Mouse (Mus musculus) limb, embryonic 10.5 days (tissue): ENCODE measurements around the gene 1700057G04Rik. TPM values are rescaled to one million over a fixed set of nuclear protein-coding genes. Genes with fewer than 3 reads are reported as not detected.

Experiments
- DNase-seq: peaks from one replicate; pipeline ENCODE4 v3.0.0-alpha.2; 2017; ENCODE audit warnings: low spot score
- H3K27ac ChIP-seq: fragments of 300-500 bp; sonication (generic); 2 replicates; pipeline ENCODE4 v1.5.1; 2016; ENCODE audit warnings: mild to moderate bottlenecking
- H3K27me3 ChIP-seq: fragments of 300-500 bp; sonication (generic); 2 replicates; pipeline ENCODE4 v1.6.1; 2016; ENCODE audit warnings: low read depth, mild to moderate bottlenecking; ENCODE audit not compliant: poor library complexity, severe bottlenecking
- H3K36me3 ChIP-seq: fragments of 300-500 bp; sonication (generic); 2 replicates; pipeline ENCODE4 v1.6.1; 2016; ENCODE audit warnings: mild to moderate bottlenecking, moderate library complexity
- H3K4me1 ChIP-seq: fragments of 300-500 bp; sonication (generic); 2 replicates; pipeline ENCODE4 v1.6.1; 2016
- H3K4me3 ChIP-seq: fragments of 300-500 bp; sonication (generic); 2 replicates; pipeline ENCODE4 v1.5.1; 2016; ENCODE audit warnings: mild to moderate bottlenecking, moderate library complexity
- H3K9me3 ChIP-seq: fragments of 300-500 bp; sonication (generic); replicated peaks from 2 replicates; pipeline ENCODE4 v1.6.1; 2016; ENCODE audit warnings: mild to moderate bottlenecking
- WGBS: fragments of 180-500 bp; shearing (Covaris S2); methylation state at CpG from one replicate; pipeline ENCODE4 v1.1.7; 2016; 5-methylcytosine and 5-hydroxymethylcytosine counted together
- polyA plus RNA-seq: library from polyadenylated mRNA; unstranded; fragments of >200 nt; fragmentation: Nextera tagmentation; extraction: Ambion mirVana; gene quantifications from 2 replicates; pipeline ENCODE4 v1.2.1, GENCODE M21; 2016

The 1700057G04Rik gene
- polyA plus RNA-seq: not detected in 2 replicates

- H3K27ac ChIP-seq: no peak within 1 kb of the TSS
- H3K4me1 ChIP-seq: no peaks in the 10 kb centered on the region
- 100% methylated on average over 1 of the region's 1 CpGs for WGBS
Measured at GRCm38 (mm10) chr9:92309077-92309476, at the start of gene 1700057G04Rik. TSS of gene 1700057G04Rik (plus strand) at chr9:92309377.

GRCm38 (mm10) chr9:92260481-92261159 is 48.6 kb upstream of the 1700057G04Rik start:
- no peak overlapping the region for H3K27ac ChIP-seq
- H3K27me3 ChIP-seq: no peaks in the 10 kb centered on the region
- H3K4me1 ChIP-seq: no peaks in the 10 kb centered on the region
- no peak overlapping the region for H3K4me3 ChIP-seq
- no peak for DNase-seq
- 88% methylated on average over 7 of the region's 7 CpGs for WGBS
- no peaks in the 10 kb centered on the region for H3K9me3 ChIP-seq
- peaks cover 41% of the 10 kb centered on the region for H3K36me3 ChIP-seq

More at GRCm38 (mm10) chr9:92309077-92309476, at the start of gene 1700057G04Rik:
- Histone ChIP-seq H3K4me3 (no peak within 1 kb of the TSS), H3K9me3 (no peaks in the 10 kb centered on the region), H3K27me3 (no peaks in the 10 kb centered on the region), H3K36me3 (no peaks in the 10 kb centered on the region)
- DNase-seq: no peak

GRCm38 (mm10) chr9:92265719-92266118 is 43.5 kb upstream of the 1700057G04Rik start:
- H3K36me3 ChIP-seq: peaks cover 71% of the 10 kb centered on the region
- no peak for DNase-seq
- no peaks in the 10 kb centered on the region for H3K9me3 ChIP-seq
- no peak overlapping the region for H3K4me3 ChIP-seq
- no peaks in the 10 kb centered on the region for H3K4me1 ChIP-seq
- 91% methylated on average over 4 of the region's 4 CpGs for WGBS
- no peaks in the 10 kb centered on the region for H3K27me3 ChIP-seq
- no peak overlapping the region for H3K27ac ChIP-seq

- no peaks in the 10 kb centered on the region for H3K4me1 ChIP-seq
- no peak overlapping the region for H3K27ac ChIP-seq
- H3K36me3 ChIP-seq: peaks cover 69% of the 10 kb centered on the region
- H3K4me3 ChIP-seq: no peak overlapping the region
- DNase-seq: no peak
- H3K27me3 ChIP-seq: no peaks in the 10 kb centered on the region
- 83% methylated on average over 8 of the region's 8 CpGs for WGBS
- H3K9me3 ChIP-seq: no peaks in the 10 kb centered on the region
Measured at GRCm38 (mm10) chr9:92266558-92267171, 42.5 kb upstream of the 1700057G04Rik start.

DNA sequence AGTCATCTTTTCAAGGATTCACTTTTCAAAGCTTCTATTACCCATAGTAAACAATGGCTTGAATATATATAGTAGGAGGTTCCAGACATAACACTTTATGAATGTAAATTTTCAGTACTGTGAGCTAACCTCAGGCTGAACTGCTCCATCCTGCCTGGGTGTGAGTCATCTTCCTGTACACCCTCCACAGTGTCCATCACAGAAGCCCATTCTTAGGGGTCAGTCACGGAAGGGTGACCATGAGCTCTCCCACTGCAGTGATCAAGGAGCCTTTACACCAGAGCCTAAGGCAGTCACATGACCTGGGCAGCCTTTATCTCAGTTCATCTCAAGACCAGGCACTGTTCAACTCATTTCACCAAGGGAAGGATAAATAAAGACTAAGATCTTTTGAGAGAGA is 41.4 kb upstream of the 1700057G04Rik start:
- no peaks in the 10 kb centered on the region for H3K9me3 ChIP-seq
- H3K27me3 ChIP-seq: no peaks in the 10 kb centered on the region
- no peak for DNase-seq
- H3K27ac ChIP-seq: no peak overlapping the region
- no peak overlapping the region for H3K4me3 ChIP-seq
- H3K36me3 ChIP-seq: peaks cover 66% of the 10 kb centered on the region
- WGBS: 90% methylated on average over 1 of the region's 1 CpGs
- H3K4me1 ChIP-seq: no peaks in the 10 kb centered on the region

DNA sequence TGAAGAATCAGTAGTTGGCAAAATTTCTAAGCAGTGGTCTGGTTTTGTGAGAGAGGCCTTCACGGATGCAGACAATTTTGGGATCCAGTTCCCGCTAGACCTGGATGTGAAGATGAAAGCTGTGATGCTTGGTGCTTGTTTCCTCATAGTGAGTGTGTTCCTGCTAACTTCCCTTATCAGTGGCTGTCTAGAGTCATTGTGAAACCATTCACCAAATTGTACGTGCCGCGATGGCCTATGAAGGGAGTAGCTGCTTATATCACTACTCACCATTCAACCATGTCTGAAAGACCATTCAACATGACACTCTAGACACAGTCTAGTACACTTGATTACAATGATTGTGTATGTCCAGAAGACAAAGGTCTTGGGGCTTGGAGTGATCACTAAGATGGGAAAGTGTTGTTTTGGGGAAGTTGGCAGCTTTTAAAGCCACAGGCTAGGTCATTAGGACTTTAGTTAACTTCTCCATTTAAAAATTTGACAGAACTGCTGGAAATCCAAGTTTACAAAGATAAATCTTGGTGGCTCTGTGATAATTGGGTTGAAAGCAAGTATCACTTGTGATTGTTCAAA is 39.3 kb upstream of the 1700057G04Rik start:
- Histone ChIP-seq H3K27me3 (no peaks in the 10 kb centered on the region), H3K36me3 (peaks cover 70% of the 10 kb centered on the region), H3K4me1 (no peaks in the 10 kb centered on the region), H3K9me3 (no peaks in the 10 kb centered on the region), H3K27ac (no peak overlapping the region), H3K4me3 (no peak overlapping the region)
- 96% methylated on average over 5 of the region's 5 CpGs for WGBS
- DNase-seq: no peak

DNA sequence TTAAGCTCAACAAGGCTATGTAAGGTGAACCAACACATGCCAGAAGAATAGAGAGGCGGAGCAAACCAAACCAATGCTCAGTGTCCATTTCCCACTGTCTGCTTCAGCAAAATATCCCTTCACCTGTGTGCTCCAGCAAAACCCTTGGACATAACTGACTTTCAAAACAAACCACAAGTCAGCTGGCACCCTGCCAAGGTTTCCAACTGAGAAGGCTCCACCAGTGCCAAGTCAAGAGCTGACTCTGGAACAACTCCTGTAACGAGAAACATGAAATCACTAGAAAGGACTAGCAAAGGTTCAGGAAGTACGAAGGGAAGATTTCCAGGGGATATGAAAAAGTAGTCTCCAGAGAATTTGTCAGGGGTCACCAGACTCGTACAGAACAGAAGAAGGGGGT is 38.2 kb upstream of the 1700057G04Rik start:
- peaks cover 63% of the 10 kb centered on the region for H3K36me3 ChIP-seq
- WGBS: 75% methylated on average over 4 of the region's 4 CpGs
- no peaks in the 10 kb centered on the region for H3K9me3 ChIP-seq
- no peak overlapping the region for H3K27ac ChIP-seq
- no peak overlapping the region for H3K4me3 ChIP-seq
- H3K4me1 ChIP-seq: no peaks in the 10 kb centered on the region
- no peak for DNase-seq
- no peaks in the 10 kb centered on the region for H3K27me3 ChIP-seq

DNA sequence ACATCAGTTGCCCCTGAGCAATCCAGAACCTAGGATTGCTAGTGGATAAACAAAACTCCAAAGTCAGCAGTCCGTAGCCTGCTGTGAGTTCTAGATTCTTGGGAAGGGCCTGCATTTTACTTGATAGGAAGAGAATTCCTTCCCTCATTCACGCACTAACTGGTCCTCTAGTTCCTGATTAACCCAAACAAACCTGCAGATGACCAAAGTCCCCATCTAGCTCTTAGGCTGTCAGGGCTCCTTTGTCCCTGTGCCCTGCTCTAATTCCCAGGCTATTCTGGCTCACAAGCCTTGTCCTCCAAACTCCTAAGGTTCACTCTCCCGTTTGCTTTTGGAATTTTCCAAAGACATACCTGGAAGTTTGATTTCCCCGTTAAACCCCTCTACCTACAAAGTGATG is 36.5 kb upstream of the 1700057G04Rik start:
- H3K4me1 ChIP-seq: no peaks in the 10 kb centered on the region
- DNase-seq: no peak
- H3K27me3 ChIP-seq: no peaks in the 10 kb centered on the region
- no peak overlapping the region for H3K27ac ChIP-seq
- H3K9me3 ChIP-seq: no peaks in the 10 kb centered on the region
- 95% methylated on average over 4 of the region's 4 CpGs for WGBS
- H3K36me3 ChIP-seq: peaks cover 46% of the 10 kb centered on the region
- H3K4me3 ChIP-seq: no peak overlapping the region

DNA sequence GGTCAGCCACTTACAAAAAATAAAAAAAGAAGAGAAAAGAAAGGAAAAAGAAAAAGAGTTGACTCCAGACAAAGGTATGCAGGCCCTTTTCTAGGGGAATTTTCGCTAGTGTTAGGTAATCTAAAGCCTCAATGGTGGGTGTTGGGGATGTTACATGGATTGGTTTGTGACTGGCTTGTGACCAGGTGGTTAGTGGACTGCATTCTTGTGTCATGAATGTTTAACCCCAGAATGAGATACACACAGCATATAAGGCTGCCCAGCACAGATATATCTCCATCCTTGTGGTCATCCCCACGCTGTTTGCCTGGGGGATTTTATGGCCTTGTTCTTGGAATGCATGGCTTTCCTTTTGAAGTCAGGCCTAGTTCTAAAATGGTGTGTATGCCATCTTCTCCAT is 35.9 kb upstream of the 1700057G04Rik start:
- H3K27me3 ChIP-seq: no peaks in the 10 kb centered on the region
- H3K36me3 ChIP-seq: peaks cover 40% of the 10 kb centered on the region
- H3K9me3 ChIP-seq: no peaks in the 10 kb centered on the region
- no peak overlapping the region for H3K27ac ChIP-seq
- no peak for DNase-seq
- H3K4me1 ChIP-seq: no peaks in the 10 kb centered on the region
- WGBS: 89% methylated on average over 2 of the region's 2 CpGs
- H3K4me3 ChIP-seq: no peak overlapping the region

DNA sequence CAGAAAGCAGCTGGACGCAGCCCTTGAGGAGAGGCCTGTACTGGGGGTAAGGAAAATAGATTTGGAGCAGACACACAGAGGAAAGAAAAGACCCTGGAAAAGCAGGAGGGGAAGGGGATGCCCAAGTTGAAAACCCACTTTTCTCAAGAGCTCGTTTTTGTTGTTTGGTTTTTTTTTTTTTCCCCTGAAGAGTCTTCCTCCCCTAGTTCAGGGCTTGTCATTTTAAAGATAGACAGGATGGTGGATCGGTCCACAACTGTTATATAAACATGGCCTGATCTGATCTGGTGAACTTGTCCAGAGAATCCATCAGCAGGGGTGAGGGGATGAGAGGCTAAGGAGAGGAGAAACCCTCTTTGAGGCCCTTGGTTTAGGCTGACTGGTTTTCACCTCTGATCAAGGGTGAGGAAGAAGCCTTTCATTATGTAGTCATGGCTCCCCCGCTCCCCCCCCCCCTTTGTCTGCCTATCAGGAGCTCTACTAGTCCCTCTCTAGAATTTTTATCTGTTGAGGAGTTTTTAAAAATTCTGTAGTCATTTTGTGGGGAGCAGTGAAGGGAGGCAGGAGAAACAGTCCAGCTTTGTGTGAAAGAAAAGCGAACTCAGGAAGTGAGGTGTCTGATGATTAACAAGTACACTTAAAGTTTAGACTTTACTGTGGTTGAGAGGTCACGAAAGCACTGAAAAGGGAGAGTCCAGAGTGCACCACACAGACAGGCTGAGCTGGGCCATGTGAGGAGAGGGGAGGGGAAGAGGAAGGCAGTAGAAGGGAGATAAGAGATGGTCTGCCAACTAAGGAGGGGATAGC is 35.0 kb upstream of the 1700057G04Rik start:
- no peak for DNase-seq
- 75% methylated on average over 6 of the region's 6 CpGs for WGBS
- Histone ChIP-seq H3K9me3 (no peaks in the 10 kb centered on the region), H3K27me3 (no peaks in the 10 kb centered on the region), H3K4me1 (no peaks in the 10 kb centered on the region), H3K4me3 (no peak overlapping the region), H3K27ac (no peak overlapping the region), H3K36me3 (peaks cover 31% of the 10 kb centered on the region)

GRCm38 (mm10) chr9:92275486-92276207 is 33.5 kb upstream of the 1700057G04Rik start, which contains the start of gene Plscr2:
TSS of gene Plscr2 (plus strand) at chr9:92275602.
- DNase-seq: no peak
- no peak within 1 kb of the TSS for H3K4me3 ChIP-seq
- H3K27me3 ChIP-seq: no peaks in the 10 kb centered on the region
- peaks cover 21% of the 10 kb centered on the region for H3K36me3 ChIP-seq
- no peaks in the 10 kb centered on the region for H3K9me3 ChIP-seq
- H3K27ac ChIP-seq: no peak within 1 kb of the TSS
- WGBS: 90% methylated on average over 9 of the region's 9 CpGs
- no peaks in the 10 kb centered on the region for H3K4me1 ChIP-seq

DNA sequence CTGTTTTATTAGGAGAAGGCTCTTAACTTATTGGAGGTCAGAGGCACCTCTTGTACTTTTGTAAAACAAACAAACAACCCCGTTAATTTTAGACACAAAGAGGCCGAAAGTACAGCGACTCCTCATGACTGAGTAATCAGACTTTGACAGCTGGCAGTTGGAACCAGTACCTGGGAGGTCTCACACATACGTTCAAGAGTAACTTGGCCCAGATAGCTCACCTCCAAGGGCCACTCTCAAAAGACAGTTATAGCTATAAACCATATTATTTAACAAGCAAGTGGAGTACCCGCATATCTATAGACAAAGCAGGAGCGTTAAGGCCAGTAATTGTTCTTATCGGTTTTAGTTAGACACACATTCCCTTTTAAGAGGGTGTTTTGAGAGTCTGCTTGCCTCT is 32.8 kb upstream of the 1700057G04Rik start:
- WGBS: 79% methylated on average over 7 of the region's 7 CpGs
- Histone ChIP-seq H3K27ac (no peak overlapping the region), H3K27me3 (no peaks in the 10 kb centered on the region), H3K36me3 (peaks cover 16% of the 10 kb centered on the region), H3K4me1 (no peaks in the 10 kb centered on the region), H3K9me3 (no peaks in the 10 kb centered on the region), H3K4me3 (no peak overlapping the region)
- DNase-seq: no peak
